Mouse (Mus musculus): ENCODE measurements around the gene Eepd1.

GRCm38 (mm10) chr9:25482999-25483347 lies 1.6 kb downstream of the Eepd1 start:
- no peak for TF ChIP-seq CTCF (IDR thresholded peaks at IDR 0.05; ENCODE audit: borderline replicate concordance, insufficient read depth, low read length)
- TF ChIP-seq POLR2A (IDR thresholded peaks at IDR 0.05; ENCODE audit: low read depth, low read length): no peak

Data from embryonic fibroblast, embryonic 13.5 days (primary cell).